Mouse (Mus musculus): Measurements from ENCODE around the gene Trio.

GRCm38 (mm10) chr15:28054111-28054510, 28.5 kb upstream of the Trio start:
- TF ChIP-seq CTCF (IDR thresholded peaks at IDR 0.05; ENCODE audit: low read depth, low read length) (no peak), POLR2A (IDR thresholded peaks at IDR 0.05; ENCODE audit: borderline replicate concordance, low read depth, low read length) (no peak)
